Mouse (Mus musculus) regulatory T cell (primary cell): ENCODE data around the gene Hoxa6.

ENCODE experiments used
- in situ Hi-C: fragments of 300-600 bp; cut with MboI, MseI; formaldehyde crosslinking; loops from one replicate; pipeline ENCODE4 v1.15.1; 2025; ENCODE audit warnings: high pct_unique_total_duplicates

Gene Hoxa6

DNA sequence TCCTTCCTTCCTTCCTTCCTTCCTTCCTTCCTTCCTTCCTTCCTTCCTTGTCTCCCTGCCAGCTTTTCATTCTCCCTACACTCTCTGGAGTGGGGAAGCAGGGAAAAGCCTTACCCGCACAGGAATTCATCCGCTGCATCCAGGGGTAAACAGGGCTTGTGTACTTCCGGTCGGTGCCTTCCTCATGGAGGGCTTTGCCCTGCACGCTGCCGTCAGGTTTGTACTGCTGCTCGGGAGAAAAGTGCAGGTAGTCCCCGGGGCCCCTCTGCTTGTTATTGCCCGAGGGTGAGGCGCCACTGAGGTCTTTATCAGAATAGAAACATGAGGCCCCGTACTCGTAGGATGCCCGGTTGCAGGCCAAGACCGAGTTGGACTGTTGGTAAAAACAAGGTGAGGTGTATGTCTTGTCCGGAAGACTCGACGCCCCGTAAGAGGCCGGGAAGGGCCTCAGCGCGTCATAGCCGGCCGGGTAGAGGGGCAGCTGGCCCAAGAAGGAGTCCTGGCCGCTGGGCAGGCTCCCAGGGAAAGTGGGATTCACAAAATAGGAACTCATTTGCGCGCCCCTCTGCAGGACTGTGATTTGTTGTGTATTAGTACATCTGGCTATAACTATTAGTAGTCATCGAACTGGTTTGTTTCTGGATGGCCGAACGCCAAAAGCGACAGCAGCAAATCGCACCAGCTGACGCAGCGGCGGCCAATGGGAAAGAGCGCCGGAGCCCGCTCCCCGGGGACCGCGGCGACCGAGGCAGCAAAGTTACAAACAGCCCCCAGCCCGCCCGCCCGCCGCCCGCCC lies at the start of gene Hoxa6:
Gene Hoxa6 (minus strand): TSS at position 651 of the 796 bp plus-strand sequence.
- in situ Hi-C loops = loop anchor here (25.0 kb wide), 1 partner anchor 346 kb away; no protein-coding TSS in a partner anchor

DNA sequence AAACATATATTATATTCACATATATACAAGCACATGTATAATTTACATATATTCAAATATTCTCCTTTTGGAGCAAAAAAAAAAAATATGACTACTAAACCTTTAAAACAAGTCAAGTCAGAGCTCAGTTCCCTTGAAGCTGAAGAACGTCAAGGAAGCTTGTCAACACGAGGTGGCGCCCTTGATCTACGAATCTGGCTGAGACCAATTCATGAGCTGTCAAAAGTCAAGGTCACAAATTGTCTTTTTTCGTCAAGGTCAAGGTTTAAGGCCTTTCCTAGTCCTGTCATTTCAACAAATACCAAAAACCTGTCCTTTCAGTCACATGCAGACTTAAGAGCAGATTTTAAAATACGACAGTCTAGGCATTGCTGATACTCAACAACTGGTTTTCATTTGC lies 48.4 kb upstream of the Hoxa6 start:
- in situ Hi-C loops = loop anchor here (10.0 kb wide), 1 partner anchor 568 kb away; no protein-coding TSS in a partner anchor

DNA sequence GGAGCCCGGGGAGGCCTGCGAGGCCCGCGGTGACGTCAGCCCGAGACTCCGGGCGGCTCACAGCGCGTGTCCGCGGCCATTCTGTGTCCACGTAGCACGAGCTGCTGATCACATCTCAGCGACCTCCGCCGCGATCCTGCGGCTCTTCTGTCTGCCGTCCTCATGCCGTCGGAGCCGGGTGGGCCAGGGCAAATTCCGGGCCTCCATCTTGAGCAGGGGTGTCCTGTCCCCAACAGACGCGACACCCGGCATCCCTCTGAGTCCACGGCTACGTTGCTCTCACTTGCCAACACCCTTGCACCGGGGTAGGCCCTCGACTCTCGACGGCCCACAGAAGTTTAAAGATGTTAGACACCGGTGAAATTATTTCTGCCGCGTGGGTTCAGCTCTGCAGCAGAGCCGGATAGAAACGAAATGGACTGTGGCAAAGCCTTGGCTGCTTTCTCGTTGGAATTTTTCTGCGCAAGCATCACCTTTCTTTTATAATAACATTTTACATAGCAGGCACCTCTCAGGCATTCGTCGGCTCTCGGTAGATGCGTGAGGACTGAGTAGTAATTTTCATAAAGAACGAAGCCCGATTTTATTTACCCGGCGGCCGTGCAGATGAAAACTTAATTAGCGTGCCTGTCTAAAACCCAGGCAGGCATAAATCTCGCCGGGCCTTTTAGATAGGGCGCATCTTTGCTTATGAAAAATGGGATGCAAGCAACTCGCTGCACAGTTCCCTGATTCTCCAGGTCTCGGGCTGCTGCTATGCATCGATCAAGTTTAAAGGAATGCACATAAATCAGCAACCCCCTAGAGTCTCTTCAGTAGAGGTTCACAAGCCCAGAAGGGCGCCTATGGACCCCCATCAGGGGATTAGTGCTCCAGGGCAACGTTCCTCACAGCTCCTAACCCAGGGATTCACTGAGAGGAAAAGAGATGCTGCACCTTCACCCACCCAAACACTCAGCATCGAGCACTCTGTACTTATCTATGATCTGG lies 45.3 kb upstream of the Hoxa6 start:
- in situ Hi-C loops = loop anchor here (5.0 to 10.0 kb wide), 2 partner anchors 571 to 658 kb away; no protein-coding TSS in a partner anchor

DNA sequence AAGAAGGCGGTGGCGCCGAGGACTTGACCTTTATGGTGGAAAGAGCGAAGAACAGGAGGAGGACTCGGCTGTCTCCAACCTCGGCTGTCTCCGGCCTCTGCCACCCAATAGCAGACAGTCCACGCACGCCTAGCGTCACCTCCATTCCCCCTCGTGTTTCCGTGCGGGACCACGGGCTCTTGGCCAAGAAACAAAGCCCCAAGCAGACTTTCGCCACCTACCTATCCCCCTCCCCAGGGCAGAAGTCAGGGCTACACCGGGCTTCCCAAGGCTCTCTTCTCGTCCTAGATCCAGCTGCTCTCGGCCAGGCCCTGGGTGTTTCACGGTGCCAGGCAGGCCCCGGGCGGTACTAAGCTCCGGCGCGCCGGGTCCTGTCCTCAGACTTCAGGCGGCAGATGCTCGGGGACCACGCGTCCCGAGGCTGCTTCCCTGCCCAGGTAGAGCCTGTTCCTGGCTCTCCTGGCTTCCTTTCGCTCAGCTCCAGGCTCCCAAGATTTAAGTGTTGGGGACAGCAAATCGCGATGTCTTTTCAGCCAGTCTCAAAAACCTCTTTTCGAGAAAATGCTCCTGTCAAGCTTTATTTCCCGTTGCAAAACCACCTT lies 44.4 kb upstream of the Hoxa6 start:
- in situ Hi-C loops = loop anchor here (5.0 to 10.0 kb wide), 2 partner anchors 572 to 659 kb away; no protein-coding TSS in a partner anchor

DNA sequence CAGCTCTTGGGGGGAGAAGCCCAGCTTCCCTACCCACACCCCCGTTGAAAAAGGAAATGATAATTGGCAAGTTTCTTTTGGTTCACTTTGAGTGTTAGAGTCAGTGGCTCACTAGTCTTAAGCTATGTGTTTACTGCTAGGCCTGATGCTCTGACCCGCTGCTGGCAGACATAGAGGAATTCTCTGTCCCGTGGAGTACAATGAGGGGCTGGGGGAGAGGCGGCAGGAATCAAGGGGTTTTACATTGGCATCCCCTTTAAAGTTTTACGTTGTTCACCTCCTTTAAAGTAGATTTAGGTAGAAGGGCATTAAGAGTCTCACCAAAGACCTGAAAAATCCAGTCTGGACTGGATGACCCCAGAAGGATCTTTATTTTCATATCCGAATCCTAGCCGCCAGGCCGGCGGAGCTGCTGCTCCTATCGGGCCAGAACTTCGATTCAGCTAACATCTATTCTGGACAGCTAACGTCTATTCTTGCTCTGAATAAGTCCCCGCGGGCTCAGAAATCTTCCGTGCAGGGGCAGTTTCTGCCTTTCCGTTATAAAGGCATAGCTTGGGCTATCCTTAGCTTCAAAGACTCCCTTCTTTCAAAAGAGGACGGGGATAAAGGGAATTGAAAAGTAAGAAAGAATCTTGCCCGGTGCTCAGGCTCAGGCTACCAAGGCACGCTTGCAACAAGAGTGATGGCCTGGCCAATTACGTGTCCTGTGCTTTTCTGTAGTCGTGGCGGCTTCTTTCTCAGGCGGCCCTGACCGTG lies 43.7 kb upstream of the Hoxa6 start:
- in situ Hi-C loops = loop anchor here (5.0 to 10.0 kb wide), 2 partner anchors 573 to 660 kb away; no protein-coding TSS in a partner anchor

DNA sequence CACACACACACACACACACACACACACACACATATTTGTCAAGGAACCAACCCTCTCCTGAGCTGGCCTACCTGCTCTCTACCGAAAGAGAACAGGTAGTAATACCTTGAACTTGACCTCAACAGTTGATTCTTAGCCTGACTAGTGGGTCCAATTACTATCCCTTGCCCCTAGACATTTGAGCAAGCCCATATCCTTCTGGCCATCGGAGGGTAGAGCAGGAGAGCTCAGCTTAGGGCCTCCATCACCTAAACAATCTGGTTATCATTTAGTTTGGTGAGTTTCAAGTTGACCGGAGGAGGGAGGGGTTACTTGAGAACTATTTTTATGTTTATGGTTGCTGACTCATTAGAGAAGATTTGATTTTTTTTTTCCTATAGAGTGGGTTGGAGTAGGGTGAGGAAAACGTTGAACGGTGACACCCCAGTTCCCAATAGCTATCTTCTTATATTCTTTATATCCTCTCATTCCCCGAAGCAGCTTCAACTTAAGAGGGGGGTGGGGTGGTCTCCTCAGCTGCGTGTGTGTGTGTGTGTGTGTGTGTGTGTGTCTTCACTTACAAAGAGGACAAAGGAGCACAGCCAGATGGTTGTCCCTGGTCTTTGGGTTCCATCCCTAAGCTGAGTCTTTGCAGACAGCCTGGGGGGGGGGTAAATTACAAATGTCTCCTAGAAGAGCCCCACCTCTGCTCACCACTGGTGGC lies 42.8 kb upstream of the Hoxa6 start:
- in situ Hi-C loops = loop anchor here (5.0 to 10.0 kb wide), 2 partner anchors 573 to 661 kb away; no protein-coding TSS in a partner anchor

DNA sequence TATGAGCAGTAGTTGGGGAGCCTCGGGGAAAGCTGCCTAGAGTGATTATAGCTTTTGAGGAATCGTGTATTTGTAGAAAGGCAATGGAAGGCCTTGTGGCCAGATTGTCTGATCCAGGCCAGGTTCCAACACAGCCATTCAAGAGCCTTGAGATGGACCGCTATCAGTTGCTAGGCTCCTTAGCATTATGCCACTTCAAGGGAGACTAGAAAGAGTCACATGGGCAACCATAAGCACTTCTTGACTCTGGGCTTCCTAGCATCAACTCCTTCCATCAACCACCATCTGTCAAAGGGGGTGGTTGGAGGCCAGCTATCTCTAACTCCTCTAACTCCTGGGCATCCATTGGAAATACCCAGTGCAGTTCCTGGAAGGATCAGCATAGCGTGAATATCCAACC lies 41.3 kb upstream of the Hoxa6 start:
- in situ Hi-C loops = loop anchor here (5.0 to 10.0 kb wide), 3 partner anchors 575 to 1075 kb away; no protein-coding TSS in a partner anchor

DNA sequence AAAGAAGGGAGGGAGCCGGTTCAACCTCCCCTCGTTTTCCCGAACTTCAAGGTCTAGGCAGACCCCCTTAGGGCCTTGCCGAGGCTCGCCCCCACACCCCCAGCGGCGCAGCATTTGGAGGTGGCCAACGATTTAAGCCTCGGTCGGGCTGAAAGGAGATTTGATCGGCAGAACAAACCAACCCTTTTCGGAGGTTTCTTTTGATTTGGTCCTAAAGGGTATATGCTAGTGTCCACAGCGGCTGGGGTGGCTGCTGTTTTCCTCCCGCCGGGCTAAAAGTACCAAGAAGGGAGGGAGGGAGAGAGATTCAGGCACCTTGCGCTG lies 40.9 kb upstream of the Hoxa6 start:
- in situ Hi-C loops = loop anchor here (10.0 kb wide), 1 partner anchor 1075 kb away; no protein-coding TSS in a partner anchor

DNA sequence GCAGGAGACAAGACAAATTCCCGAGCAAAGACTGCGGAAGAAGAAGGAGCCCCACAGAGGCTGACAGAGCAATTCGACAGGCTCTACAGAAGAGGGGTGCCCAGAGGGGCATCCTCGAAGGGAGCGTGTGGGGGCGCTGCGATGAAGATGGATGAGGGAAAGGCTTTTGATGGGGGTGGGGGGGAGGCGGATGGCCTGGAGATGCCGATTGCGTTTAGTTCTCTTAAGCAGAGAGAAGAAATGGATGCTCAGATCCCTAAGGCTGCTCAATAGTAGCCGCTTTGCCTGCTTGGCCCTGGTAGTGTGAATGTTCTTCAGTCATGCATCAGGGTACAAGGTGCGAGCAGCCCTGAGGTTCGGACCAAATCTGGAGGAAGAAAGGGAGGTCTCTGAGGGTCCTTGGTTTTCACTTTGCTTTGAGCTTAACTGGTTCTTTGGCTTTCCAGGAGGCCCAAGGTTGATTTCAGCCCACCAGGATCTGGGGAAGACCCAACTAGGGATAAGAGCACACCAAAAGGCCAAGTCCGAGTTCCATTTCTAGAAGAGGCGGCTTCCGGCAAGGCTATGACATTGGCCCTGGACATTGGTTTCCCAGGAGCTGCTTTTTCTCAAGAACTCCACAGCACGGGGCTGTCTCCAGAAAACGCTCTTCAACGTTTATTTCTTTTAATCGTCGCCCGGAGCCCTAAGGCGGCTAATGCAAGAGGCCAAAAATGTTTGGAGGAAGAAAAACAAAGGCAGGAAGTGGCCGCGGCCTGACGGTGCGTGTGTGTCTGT lies 40.3 kb upstream of the Hoxa6 start:
- in situ Hi-C loops = loop anchor here (10.0 kb wide), 1 partner anchor 1074 kb away; no protein-coding TSS in a partner anchor

DNA sequence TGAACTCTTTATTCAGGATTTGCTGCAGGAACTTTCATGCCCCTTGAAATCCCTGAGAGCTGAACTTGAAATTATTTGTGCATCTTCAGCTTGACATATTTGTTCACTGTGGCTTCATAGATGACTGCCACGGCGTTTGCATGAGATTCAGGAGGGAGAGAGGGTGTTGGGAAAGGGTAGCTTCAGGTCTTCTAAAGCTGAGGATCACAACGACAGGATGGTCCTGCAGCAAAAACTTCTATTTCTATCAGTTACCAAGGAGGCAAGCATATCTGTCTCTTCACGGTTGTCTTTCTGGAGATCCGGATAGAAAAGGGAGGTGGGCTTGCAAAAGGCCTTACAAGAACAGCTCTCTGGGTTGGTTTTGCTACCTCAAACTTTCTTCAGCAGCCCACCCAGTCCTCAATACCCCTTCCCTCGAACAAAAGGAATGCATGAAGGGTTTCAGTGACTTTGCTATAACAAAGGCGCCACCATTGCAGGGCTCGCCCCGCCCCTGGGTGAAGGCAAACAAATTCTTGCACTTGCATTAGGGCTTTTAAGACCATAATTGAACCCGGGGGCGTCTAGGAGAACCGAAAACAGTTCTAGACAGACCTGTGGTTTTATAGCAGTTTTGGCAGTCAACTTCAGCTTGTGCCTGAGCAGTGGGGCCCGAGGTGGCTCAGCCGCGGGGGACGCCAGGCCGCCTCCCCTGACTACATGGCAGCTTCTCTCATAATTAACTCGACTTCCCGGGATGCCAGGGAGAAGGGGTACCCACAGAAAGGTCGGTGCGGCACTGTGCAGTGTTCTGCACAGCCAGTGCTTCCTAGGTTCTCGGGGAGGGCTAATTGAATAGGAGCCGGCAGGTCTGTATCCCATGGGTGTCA lies 39.5 kb upstream of the Hoxa6 start:
- in situ Hi-C loops = loop anchor here (10.0 kb wide), 1 partner anchor 1073 kb away; no protein-coding TSS in a partner anchor

DNA sequence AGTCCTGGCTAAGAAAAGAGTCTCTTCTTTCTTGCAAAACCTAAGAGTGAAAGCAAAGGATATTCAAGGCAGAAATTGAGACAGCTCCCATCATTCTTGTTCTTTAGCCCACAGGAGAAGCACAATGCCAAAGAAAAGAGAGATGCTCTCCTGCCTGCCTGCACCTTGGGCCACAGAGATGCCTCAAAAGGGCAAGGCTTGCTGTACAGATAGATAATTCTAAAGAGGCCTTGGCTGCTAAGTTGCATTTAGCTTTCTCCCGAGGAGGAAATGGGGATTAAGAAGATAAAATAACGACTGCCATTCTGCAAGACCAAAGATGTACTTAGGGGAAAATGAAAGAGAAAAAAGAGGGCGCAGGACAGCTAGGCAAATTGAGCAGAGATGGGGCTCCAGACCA lies 38.4 kb upstream of the Hoxa6 start:
- in situ Hi-C loops = loop anchor here (10.0 kb wide), 1 partner anchor 1072 kb away; no protein-coding TSS in a partner anchor

DNA sequence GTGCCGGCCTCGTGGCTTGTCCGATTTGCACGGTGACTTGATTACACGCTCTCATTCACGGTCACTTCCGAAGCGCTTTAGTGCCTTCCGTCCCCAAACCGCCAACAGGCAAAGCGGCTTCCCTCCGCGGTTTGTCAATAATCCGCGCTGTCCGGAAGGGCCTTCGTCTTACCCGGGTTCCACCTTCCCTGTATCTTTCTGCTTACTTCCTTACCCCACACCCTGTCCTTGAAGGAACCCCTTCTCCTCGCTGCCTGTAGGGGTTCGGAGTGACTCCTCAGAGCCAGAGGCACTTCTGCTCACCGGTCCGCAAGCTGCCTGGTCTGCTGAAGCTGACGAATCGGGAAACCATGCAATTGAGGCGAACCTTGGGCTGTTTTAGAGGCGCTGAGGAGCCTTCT lies 37.9 kb upstream of the Hoxa6 start:
- in situ Hi-C loops = loop anchor here (10.0 kb wide), 1 partner anchor 1072 kb away; no protein-coding TSS in a partner anchor

DNA sequence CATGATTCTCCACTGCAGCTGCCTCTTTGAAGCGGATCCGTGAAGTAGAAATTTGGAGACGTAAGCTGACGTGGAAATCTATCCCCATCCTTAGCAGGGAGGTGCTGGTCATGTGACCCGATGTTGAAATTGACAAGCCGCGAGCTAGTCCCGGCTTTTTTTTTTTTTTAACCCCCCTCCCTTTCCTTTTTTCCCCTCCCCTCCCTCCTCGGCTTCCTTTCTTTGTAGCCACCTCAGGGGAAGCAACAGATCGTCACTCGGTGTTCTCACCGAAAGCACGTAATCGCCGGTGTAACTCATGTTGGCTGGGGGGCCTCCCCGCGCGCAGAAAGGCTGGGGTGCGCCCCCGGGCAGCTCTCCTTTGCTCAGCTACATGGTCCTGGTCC lies 37.2 kb upstream of the Hoxa6 start, which contains the start of gene Hoxa11:
Gene Hoxa11 (minus strand): TSS at position 54 of the 386 bp plus-strand sequence.
- in situ Hi-C loops = loop anchor here (10.0 kb wide), 1 partner anchor 1071 kb away; no protein-coding TSS in a partner anchor

DNA sequence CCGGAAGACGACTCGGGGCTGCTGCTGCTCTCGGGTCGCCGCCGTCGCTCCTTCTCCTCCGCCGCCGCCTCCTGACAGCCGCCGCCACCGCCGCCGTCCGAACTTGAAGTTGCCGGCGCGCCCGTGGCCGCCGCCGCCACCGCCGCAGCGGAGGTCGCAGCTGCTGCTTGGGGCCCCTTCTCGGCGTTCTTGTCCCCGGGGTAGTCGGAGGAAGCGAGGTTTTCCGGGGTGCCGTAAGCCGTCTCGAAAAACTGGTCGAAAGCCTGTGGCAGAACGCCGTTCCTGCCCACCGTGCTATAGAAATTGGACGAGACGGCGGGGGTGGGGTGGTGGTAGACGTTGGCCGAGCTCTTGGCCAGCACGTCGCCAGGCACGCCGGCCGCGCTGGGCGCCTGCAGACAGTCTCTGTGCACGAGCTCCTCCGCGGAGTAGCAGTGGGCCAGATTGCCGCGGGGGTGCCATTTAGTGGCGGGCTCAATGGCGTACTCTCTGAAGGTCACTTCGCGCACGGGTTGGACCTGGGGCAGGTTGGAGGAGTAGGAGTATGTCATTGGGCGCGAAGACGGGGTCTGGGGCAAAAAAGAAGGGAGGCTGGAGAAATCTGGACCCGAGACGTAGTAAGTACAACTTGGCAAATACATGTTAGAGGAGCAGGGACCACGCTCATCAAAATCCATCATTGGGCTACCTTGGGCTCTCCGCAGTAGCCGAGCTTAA lies 36.7 kb upstream of the Hoxa6 start:
- in situ Hi-C loops = loop anchor here (10.0 kb wide), 1 partner anchor 1070 kb away; no protein-coding TSS in a partner anchor

DNA sequence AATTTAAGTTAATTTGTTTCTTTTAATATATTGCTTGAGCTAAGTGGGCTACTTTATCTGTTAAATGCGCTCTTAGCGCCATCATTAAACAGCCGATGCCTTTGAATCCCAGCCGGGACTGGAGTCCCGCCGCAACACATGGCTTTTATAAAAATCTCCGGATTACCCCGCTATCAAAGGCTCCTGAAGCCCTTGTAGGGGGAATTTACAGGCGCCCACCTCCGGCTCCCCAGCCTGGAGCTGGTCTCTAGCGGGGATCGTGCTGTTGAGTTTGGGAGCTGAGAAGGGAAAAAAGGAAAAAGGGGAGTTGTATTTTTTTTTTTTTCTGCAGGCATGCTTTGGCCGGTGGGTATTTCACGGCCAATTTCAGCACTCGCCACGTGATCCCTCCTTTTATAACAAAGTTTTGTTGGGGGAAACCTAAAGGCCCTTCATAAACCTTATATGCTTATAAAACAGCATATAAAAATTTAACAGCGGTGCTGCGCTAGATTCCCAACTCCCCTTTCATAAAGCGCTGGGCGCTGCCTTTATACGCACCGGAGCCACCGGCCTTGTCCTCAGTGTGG lies 36.0 kb upstream of the Hoxa6 start:
- in situ Hi-C loops = loop anchor here (10.0 kb wide), 1 partner anchor 1070 kb away; no protein-coding TSS in a partner anchor

DNA sequence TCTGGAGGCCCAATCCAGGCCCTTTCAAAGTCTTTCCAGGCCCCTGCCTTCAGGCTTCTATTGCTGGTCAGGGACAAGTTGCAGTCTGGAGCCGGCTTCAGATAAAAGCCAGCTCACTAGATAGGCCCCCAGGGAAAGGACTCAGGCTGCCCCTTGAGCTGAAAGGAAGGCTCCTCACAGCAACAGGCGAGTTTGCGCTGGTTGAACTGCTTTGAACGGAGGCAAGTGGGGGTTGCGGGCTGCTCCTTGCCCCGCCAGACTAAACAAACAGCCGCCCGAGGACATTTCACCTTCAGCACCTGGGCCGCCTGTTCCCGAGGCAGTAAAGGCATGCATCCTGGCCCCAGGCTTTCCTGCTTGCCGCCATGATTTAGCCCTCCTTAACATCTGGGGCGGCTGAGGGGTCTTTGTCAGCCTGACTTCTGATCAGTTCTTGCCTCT lies 35.2 kb upstream of the Hoxa6 start:
- in situ Hi-C loops = loop anchor here (10.0 kb wide), 1 partner anchor 1069 kb away; no protein-coding TSS in a partner anchor
